Mouse (Mus musculus) kidney, adult 9 months (tissue): ENCODE results near the gene Plagl1.

ENCODE experiments used
- DNase-seq: peaks from one replicate; pipeline ENCODE4 v3.0.0; 2022

Gene Plagl1

GRCm38 (mm10) chr10:13090596-13091424 is 30.5 kb downstream of the Plagl1 start:
- DNase-seq, result peak; percentile 23

DNA sequence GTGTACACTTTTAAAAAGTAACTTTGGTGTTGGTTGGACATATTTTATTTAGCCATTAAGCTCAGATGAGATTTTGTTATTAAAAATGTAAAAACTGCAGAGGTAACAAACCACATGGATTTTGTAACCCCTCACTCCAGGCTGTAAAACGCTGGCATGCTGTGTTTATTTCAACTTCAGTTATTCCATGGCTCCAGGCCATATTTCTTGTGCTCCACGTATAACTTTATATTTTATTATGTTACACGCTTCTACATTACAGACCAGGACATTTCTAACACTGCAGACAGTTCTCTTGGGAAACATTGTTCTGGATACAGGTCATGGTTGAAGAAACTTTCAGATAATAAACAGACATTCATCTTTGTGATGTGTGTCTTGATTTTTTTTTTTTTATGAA is 32.7 kb downstream of the Plagl1 start:
- DNase-seq, result no peak

DNA sequence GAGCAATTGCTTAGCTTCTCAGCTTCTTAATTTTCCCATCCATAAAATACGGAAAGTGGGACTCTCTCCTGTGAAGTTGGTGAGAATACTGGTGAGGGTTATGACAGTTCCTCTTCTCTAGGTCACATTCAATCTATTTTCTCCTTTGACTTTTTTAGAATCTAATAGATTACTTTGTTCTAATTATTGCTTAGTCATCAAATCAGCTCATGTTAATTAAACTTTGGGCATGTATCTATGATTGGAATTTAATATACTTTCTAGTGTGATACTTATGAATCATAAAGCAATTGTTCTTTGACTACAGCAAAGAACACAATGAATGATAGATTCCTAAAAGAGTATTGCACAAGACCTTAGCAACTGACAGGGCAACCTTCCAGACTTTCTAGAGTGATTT is 38.6 kb downstream of the Plagl1 start:
- DNase-seq, result no peak

GRCm38 (mm10) chr10:13100061-13100648 is 39.9 kb downstream of the Plagl1 start:
- DNase-seq, result peak; percentile 22

DNA sequence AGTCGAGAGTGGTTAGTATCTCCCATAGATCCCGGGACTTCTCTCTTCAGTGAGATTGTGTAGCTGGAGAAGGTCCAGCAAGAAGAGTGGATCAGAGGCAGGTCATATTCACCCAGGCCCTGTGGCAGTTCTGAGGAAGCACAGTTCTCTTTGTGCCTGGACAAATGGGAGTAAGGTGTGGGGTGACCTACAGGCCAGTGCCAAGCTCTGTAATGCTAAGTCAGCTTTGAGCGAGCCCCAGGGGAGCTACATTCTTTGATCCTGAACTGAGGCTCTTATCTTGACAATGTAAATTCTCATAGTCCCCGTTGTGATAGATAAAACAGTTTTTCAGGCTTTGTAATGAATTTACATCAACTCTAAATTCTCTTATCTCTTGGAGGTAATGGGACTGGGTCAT is 42.1 kb downstream of the Plagl1 start:
- no peak for DNase-seq

DNA sequence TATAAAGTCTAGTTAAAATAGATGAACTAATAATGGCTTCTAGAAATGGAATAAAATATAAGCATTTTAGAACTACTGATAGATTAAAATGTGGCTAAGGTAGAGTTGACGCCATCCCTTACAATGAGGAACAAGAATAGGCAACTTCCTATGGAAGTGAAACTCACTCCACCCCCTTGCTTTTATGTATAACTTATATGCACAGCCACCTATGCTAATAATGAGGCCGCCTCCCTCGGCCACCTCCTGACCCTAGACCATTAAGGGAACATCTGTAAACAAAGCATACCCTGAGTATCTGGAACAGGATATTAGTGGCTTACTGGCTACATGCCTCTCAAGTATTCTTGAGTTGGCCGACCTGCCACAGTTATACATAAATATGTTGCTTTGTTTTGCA is 43.5 kb downstream of the Plagl1 start:
- DNase-seq, result no peak

- no peak for DNase-seq
These were observed 46.8 kb downstream of the Plagl1 start for GRCm38 (mm10) chr10:13106909-13107624.

DNA sequence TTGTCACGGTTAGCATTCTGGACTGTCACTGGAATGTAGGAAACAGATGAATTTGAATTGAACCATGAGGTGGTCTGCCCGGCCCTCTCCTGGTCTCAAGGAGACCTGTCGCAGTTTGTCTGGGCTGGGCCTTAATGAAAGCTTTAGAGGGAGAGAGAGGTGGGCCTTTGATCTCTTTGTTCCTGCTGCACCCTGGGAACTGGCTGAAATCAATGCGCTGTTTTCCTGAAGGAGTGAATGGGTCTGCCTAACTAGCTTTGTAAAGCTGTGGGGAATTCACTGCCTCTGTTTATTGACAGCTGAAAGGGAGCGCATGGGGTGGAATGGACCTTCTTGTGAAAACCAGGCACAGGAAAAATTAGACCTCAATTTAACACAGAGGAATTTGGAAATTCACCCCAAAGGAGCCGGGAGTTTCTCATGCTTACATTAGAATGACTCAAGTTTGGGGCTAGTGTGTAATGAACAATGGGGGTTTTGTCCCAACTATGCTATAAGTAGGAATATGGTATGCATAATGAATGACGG is 47.8 kb downstream of the Plagl1 start:
- no peak for DNase-seq

DNA sequence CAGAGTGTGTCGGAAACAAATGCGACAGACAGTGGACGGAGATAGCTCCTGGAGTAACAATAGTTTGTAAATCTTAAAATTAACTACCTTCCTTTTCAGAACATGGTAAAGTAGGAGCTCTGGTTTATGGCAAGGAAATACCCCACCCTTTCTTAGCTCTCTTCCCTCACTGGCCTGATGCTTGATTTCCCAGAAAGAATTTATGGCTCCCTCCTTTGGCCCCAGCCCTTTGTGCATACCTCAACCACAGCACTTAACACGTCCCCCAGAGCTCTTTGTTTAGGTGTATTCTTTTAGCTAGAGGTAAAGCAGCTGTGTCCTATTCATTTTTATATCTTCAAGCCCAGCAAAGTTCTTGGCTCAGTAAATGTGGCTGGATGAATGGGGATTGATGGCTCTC is 48.5 kb downstream of the Plagl1 start:
- DNase-seq, result no peak

DNA sequence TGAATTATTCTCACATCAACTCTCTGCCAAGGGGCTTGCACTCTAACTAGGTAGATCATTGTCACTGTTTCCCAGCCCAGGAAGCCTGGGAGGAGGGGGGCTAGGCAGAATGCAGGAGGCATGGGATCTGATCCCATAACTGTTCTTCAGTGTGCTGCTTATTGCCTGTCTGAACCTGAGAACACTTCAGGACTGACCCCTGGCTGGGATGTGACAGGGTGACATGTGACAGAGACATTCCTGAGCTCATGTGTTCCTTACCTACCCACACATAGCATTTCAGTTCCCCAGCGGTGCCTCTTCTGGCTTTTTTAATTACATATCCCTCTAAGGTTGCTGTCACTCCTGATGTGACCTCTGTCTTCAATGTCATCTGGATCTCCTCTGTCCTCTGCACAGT is 49.5 kb downstream of the Plagl1 start:
- no peak for DNase-seq

DNA sequence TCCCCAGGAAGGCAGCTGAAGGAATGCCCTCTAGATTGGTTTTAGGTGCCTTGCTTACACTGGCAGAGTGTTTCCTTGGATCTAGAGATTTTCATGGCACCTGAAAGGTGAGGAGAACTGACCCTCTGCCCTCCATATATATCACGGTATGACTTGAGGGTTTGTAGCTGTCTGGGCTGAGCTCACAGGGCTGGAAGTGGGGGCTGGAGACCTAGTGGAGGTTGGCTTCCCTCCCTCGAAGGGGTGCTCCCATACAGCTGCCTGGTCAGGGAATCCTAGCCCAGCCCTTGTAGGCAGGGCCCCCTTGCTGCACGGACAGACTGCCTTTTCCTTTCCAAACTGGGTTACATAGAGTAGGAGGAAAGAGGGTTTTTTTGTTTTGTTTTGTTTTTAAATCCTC is 52.5 kb downstream of the Plagl1 start:
- no peak for DNase-seq

- no peak for DNase-seq
These were observed 53.3 kb downstream of the Plagl1 start for GRCm38 (mm10) chr10:13113641-13114040.

GRCm38 (mm10) chr10:13115030-13115429 is 54.7 kb downstream of the Plagl1 start:
- DNase-seq, result no peak

- DNase-seq, result no peak
These were observed 56.7 kb downstream of the Plagl1 start for GRCm38 (mm10) chr10:13116706-13117665.

- no peak for DNase-seq
These were observed 57.9 kb downstream of the Plagl1 start for GRCm38 (mm10) chr10:13118024-13118769.

DNA sequence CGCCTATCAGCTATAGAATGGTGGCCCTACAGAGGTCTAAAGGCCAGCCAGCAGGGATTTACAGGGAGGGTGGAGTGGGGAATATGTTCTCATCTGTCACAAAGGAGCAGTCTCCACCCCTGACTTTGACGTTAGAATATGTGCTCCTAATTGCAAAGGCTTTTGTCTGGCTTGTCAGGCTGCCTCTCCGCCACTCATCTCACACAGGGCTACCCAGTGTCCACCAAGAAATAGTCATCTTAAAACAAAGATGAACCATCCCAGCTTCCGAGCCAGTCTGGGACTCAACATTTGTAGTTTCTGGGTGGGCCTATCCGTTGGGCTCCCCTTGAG is 58.4 kb downstream of the Plagl1 start:
- no peak for DNase-seq

DNA sequence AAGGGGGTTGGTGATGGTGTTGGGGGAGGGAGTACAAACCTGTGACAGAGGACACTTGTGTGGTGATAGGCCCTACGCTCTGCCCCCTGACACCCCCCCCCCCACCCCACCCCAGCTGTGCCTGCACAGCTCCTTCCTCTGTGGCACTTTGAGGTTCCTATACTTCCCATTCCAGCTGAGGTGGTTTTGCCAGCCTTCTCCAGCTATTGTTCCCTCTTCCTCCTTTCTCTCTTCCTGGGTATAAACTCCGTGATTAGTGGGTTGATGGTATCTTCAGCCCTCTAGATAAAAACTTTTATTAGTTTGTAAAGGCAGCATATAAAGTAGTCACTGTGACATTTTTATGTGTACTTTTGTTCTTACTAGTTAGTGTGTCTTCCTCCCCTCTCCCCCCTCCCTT is 59.0 kb downstream of the Plagl1 start:
- no peak for DNase-seq

GRCm38 (mm10) chr10:13125811-13126210 is 65.5 kb downstream of the Plagl1 start:
- no peak for DNase-seq

- peak; percentile 11 for DNase-seq
These were observed 67.0 kb downstream of the Plagl1 start for GRCm38 (mm10) chr10:13127335-13127734.

- DNase-seq, result no peak
These were observed 67.6 kb downstream of the Plagl1 start for GRCm38 (mm10) chr10:13127946-13128345.

- no peak for DNase-seq
These were observed 73.5 kb downstream of the Plagl1 start for GRCm38 (mm10) chr10:13133850-13134249.

- DNase-seq, result no peak
These were observed 75.0 kb downstream of the Plagl1 start for GRCm38 (mm10) chr10:13135276-13135675.
